Mouse (Mus musculus) B cell, adult 62 days (primary cell): ENCODE measurements around the gene Mybph. TPM values are rescaled to one million over a fixed set of nuclear protein-coding genes. Genes with fewer than 3 reads are reported as not detected.

Source experiments
- total RNA-seq: library from RNA; stranded (reverse); gene quantifications from 4 replicates; pipeline ENCODE4 v1.2.4, GENCODE M21; 2023

Mybph gene
- total RNA-seq, result not detected in 4 replicates

DNA sequence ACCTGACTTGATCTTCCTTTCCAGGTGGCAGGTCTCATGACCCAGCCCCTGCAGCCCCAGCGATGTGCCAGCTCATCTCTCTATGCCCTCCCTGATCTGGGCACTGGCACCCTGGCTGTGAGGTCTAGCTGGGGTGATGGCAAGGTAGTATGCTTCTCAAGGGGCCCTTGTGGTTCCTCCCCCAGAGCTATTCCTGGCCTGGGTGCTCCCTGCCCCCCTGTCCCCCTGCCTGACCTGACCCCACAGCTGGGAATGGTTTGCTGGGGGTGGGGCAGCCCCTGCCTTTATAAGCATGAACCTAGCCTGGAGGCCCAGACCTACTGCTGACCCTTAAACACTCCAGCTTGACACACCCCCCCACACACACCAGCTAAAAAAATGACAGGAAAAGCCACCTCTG lies at the start of gene Mybph:
Gene Mybph, plus strand, starts transcription at position 323 of the 400 bp plus-strand sequence.

GRCm38 (mm10) chr1:134182025-134182424 lies 11.2 kb upstream of the Mybph start, which contains the start of gene Chil1:
Gene Chil1 (plus strand): TSS chr1:134182176.

GRCm38 (mm10) chr1:134235391-134235921 lies 42.2 kb downstream of the Mybph start, which contains the start of gene Adora1:
Gene Adora1 (minus strand): TSS chr1:134235431.

Other genes with a start within 250 kb of the Mybph start
- not detected in 4 replicates for gene Fmod, start 156.2 kb upstream of the Mybph start, total RNA-seq
- gene Btg2, start 114.3 kb upstream of the Mybph start, total RNA-seq, result 291 to 366 TPM (median 339 TPM) in 4 replicates
- not detected in 4 replicates for gene Chit1, start 82.2 kb upstream of the Mybph start, total RNA-seq
- not detected in 4 replicates for gene Chil1, start 11.3 kb upstream of the Mybph start, total RNA-seq
- gene Adora1, start 42.0 kb downstream of the Mybph start, total RNA-seq, result not detected in 4 replicates
- gene Myog, start 96.5 kb downstream of the Mybph start, total RNA-seq, result not detected in 4 replicates
- gene Ppfia4, start 139.5 kb downstream of the Mybph start, total RNA-seq, result 0.72 to 1.4 TPM (median 1.1 TPM) in 4 replicates
- 67.1 to 88.3 TPM (median 69.1 TPM) in 4 replicates for gene Tmem183a, start 168.5 kb downstream of the Mybph start, total RNA-seq
- gene 4933406M09Rik, start 192.5 kb downstream of the Mybph start, total RNA-seq, result not detected in 4 replicates
- gene Cyb5r1, start 212.1 kb downstream of the Mybph start, total RNA-seq, result 6.6 to 10.5 TPM (median 9.4 TPM) in 4 replicates
- 73.5 to 79.8 TPM (median 76.4 TPM) in 4 replicates for gene Adipor1, start 221.9 kb downstream of the Mybph start, total RNA-seq